Mouse (Mus musculus): Measurements from ENCODE around the gene Ankle1.
"Not testable (repeated sequence)": the region's sequence is repeated elsewhere in the genome, so short reads cannot be mapped to it uniquely, and the experiment has no call there.

Gene Ankle1

DNA sequence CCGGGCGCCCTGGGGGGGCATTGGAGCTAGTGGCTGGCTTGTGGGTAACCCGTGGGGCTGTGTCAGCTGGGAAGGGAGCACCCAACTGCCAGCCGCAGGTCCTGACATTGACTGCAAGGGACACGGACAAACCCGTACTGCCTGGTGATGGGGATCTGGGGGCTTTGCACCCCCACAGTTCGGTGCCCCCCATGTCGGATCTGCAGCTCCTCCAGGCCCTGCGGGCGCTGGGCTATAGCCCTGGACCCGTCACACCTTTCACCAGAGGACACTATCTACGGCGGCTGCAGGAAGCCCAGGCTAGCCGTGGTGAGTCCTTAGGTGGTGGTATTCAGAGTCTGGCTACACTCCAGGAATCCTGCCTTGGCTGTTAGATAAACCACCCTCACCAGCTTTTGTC, 1.6 kb downstream of the Ankle1 start:
- DNase-seq (ENCODE audit: low read depth, low spot score): no peak

DNA sequence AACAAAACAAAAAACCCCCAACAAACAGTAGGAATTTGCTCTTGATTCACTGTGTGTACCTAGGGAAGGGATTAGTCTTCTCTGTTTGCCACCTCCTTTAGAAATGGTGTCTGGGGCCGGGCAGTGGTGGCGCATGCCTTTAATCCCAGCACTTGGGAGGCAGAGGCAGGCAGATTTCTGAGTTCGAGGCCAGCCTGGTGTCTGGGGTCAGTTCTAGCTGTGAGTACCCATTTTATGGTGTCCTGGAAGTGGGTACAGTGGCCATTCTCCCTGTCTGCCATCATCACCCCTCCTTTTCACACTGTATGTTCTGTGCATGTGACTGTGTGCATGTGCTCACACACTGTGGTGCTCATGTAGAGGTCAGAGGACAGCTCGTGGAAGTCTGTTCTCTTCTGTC, 2.4 kb downstream of the Ankle1 start:
- no peak for DNase-seq (ENCODE audit: low read depth, low spot score)

DNA sequence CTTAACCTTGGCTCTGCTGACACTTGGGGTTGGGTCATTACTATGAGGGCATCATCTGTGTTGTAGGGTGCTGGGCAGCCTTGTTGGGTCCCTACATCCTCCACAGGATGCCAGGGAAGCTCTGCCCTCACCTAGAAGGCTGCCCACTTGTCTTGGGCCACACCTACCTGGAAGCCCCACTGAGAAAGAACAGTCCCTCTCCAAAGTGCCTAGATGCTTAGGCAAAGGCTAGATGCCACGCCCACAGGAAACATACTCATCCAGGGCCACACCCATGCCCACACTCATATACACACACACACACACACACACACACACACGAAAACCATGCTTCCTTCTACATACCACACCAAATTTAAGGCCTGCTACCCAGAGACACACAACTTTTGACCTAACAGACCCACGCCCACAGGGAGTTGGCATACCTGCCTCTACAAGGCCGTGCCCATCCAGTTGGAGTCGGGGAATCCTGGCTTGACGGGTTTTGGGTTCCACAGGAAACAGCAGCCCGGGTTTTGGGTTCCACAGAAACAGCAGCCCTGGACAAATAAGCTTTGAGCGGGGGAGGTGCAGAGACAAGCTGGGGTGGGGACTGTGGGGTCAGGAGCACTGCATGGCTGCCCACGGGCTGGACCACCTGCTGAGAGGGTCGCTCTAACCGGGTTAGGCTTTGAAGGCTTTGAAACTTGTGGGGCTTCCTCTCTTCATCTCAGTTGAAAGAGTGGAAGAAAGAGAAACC, 5.9 kb downstream of the Ankle1 start:
- peak; percentile 43 for DNase-seq (ENCODE audit: low read depth, low spot score)

DNA sequence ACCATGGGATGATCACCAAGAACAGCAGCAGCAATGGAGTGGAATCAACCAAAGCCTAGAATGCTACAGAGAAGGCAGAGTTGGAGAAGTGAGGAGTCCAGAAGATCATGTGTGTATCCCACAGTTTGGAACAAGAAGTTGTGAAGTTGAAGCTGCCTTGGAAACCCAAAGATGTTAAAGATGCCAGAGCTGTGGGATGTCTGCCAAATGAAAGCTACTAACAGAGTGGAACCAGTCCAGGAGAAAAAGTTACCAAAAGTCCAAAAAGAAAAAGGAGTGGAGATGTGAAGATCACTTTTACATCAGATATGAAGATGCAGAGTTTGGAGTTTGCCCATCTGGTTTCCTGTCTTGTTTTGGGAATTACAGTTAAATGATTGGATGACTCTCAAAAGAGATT, 16.3 kb downstream of the Ankle1 start:
- no peak for DNase-seq (ENCODE audit: low read depth, low spot score)

DNA sequence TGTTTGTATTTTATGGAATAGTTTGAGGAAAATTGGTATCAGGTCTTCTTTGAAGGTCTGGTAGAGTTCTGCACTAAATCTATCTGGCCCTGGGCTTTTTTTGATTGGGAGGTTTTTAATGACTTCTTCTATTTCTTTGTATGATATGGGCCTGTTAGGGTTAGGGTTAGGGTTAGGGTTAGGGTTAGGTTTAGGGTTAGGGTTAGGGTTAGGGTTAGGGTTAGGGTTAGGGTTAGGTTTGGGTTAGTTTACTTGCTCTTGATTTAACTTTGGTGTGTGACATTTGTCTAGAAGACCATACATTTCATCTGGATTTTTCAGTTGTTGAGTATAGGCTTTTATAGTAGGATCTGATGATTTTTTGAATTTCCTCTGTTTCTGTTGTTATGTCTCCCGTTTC, 27.1 kb downstream of the Ankle1 start:
- DNase-seq (ENCODE audit: low read depth, low spot score): not testable (repeated sequence)

DNA sequence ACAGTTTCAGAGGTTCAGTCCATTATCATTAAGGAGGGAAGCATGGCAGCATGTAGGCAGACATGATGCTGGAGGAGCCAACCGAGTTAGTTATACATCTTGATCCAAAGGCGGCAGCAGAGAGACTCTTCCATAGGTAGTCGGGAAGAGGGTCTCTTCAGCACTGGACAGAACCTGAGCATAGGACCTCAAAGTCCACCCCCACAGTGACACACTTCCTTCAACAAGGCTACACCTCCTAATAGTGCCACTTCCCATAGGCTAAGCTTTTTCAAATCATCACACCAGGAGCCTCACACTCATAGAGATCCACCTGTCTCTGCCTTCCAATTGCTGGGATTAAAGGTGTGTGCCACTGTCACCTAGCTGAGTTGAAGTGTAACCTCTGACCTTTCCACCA, 31.2 kb downstream of the Ankle1 start:
- DNase-seq (ENCODE audit: low read depth, low spot score): no peak

DNA sequence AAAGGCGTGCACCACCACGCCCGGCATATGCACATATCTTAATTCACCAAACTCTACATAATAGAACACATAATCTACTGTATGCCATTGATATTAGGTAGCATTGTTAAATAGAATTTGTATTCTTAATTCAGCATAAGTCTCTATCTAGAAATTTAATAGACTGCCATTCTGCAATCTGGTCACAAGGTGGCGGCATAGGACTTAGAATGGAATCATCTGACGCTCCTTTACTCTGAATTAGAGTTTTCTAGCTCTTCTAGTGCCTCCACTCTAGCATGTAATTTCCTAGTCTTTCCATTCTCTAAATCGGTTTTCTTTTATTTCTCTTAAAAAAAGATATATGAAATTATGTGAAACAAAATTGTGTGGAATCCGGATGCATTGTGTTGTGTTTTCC, 35.6 kb downstream of the Ankle1 start:
- peak; percentile 65 for DNase-seq (ENCODE audit: low read depth, low spot score)

DNA sequence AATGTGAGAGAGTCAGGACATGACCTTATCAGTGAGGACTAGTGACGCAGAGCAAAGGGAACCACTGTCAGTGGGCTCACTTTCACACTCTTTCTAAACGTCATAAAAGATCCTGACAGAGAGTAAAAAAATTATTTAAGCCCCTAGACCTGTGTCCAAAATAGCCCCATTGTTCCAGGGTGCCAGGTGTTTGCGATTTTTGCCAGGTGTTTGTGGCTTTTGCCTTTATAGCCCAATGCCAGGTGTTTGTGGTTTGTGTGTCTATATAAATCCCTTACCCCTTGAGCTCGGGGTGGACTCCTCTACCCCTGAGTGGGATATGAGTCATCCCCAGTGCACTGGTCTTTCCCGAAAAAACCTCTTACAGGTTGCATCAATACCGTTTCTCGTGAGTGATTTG, 39.3 kb downstream of the Ankle1 start:
- no peak for DNase-seq (ENCODE audit: low read depth, low spot score)

DNA sequence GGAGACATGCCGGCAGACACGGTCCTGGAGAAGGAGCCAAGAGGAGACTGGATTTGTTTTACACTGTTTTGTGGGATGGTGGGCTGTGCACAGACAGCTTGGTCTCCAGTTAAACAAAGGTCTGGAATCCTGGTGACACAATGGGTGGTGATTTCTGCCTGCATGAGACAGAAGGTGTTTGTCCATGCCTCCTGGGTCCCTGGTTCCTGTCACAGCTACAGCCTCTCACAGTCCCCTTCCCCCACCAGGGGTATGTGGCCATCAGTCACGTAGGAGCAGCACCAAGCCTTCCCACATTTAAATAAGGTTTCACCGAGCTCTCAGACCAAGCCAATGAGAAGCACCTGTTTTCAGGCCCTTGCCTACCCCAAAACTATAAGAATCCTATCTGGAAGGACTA, 45.5 kb downstream of the Ankle1 start:
- DNase-seq (ENCODE audit: low read depth, low spot score): no peak

DNA sequence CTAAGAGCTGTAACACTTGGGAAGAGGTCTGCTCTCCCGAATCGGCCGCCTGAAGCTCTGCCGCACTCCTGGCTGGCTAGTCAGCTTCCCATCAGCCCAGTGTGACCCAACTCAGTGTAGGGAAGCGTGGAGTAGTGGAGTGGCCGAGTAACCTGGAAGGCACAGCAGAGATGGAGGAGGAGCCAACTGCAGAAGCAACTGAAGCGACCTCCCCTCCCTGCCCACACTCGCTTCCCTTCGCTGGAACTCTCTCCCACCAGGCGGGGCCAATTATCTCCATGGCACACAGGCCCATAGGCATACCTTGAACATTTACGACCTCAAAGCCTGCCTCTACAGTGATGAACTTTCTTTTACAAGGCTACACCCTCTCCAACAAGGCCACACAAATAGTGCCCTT, 46.0 kb downstream of the Ankle1 start:
- no peak for DNase-seq (ENCODE audit: low read depth, low spot score)

DNA sequence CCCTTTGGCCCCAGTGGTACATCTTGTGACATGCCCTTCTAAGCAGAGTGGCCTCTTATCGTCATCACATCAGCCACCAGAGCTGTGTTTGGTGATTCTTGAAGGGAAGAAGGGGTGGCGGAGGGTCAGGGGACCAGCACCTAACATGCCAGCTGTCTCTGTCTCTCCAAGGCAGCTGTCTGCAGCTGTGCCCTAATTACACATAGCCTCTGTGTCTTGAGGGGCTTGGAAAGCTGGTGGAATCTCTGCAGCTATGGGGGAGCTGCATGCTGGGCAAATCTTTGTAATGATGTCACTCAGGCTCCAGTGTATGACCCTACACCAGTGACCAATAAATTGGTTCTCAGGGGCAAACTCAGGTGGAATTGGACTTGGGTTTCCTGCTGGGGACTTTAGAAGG, 46.9 kb downstream of the Ankle1 start:
- no peak for DNase-seq (ENCODE audit: low read depth, low spot score)

DNA sequence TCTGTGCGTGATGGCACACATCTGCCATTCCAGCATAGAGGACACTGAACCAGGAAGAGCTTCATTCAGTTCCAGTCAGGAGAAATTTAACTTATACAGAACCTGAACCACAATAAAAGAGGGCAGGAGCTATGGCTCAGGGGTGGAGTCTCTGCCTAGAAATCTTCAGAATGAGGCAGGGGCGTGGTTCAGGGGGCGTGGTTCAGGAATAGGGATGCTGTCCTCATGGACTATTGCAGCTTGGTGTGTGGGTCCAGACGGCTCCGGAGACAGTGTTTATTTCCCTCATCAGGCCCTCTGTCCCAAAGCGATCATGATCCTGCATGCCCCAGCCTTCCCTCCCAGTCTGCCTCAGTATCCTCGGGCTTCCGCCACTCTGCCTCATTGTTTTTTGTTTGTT, 48.9 kb downstream of the Ankle1 start:
- DNase-seq (ENCODE audit: low read depth, low spot score): peak; percentile 64

DNA sequence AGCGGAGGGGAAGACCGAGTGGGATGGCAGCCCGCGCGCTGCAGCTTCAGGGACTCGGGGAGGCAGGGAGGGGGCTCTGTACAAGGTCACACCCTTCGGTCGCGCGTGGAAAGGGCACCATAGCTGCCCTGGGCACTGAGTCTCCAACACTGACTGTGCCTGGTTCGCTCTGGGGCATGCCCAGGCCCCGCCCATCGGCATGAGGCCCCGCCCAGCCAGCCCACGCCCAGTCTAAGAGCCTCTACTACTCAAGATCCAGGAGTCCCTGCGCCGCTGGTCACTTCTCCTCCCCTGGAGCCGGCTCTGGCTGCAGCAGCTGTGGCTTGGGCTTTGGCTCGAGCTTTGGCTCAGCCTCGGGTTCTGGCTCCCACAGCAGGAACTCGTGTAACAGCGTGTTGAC, 51.1 kb downstream of the Ankle1 start:
- no peak for DNase-seq (ENCODE audit: low read depth, low spot score)

DNA sequence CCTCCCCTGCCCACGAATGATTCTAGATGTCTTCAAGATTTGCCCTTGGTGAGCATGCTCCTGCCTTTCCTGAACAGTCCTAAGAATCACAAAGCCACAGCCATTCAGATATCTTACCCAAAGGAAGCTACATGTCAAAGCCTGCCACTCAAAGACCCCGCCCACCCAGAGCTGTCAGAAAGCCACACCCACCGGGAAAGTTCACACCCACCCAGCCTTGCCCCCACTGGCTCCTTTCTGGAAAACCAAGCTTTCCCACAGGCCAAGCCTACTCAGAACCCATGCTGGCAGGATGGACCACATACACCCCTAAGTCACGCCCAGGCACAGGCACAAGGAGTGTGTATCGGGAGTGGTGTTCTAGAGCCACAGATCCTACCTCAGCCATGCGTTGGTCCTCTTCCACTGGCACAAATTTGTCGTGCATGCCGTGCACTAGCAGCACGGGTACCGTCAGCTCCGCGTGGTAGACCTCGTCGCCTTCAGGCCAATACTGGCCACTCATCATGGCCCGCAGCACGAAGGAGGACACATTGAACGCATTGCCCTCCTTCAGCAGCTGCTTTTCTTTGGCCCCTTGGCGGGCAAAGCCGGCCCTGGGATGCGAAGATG, 52.0 kb downstream of the Ankle1 start:
- peak; percentile 70 for DNase-seq (ENCODE audit: low read depth, low spot score)

All from R1 (cell line).